Mouse (Mus musculus) lung, embryonic 14.5 days (tissue): Measurements from ENCODE around the gene Ttyh1. TPM values are rescaled to one million over a fixed set of nuclear protein-coding genes. Genes with fewer than 3 reads are reported as not detected.

Experiments
- ATAC-seq: fragments of 200-750 bp; cut with Nextera tagmentation; 2 replicates; pipeline ENCODE4 v1.8.0; 2017; ENCODE audit warnings: mild to moderate bottlenecking, moderate TSS enrichment, moderate library complexity; ENCODE audit not compliant: insufficient read depth
- DNase-seq: peaks from one replicate; pipeline ENCODE4 v3.0.0-alpha.2; 2015
- H3K27ac ChIP-seq: fragments of 300-500 bp; sonication (generic); 2 replicates; pipeline ENCODE4 v1.5.1; 2014; ENCODE audit warnings: low read depth, mild to moderate bottlenecking, moderate library complexity
- H3K27me3 ChIP-seq: fragments of 300-500 bp; sonication (generic); 2 replicates; pipeline ENCODE4 v1.6.1; 2014; ENCODE audit warnings: low read length, control low read depth; ENCODE audit not compliant: insufficient read depth
- H3K36me3 ChIP-seq: fragments of 300-500 bp; sonication (generic); 2 replicates; pipeline ENCODE4 v1.6.1; 2014; ENCODE audit warnings: control low read depth; ENCODE audit not compliant: insufficient read depth
- H3K4me1 ChIP-seq: fragments of 300-500 bp; sonication (generic); 2 replicates; pipeline ENCODE4 v1.6.1; 2014; ENCODE audit warnings: antibody characterized with exemption, control low read depth; ENCODE audit not compliant: insufficient read depth
- H3K4me2 ChIP-seq: fragments of 300-500 bp; sonication (generic); 2 replicates; pipeline ENCODE4 v1.6.1; 2014; ENCODE audit warnings: mild to moderate bottlenecking
- H3K4me3 ChIP-seq: fragments of 300-500 bp; sonication (generic); 2 replicates; pipeline ENCODE4 v1.5.1; 2014; ENCODE audit warnings: low read depth, low read length
- H3K9ac ChIP-seq: fragments of 300-500 bp; sonication (generic); 2 replicates; pipeline ENCODE4 v1.6.1; 2014
- H3K9me3 ChIP-seq: fragments of 300-500 bp; sonication (generic); 2 replicates; pipeline ENCODE4 v1.6.1; 2016; ENCODE audit warnings: low read depth, low read length, control low read depth
- CTCF ChIP-seq: IDR thresholded peaks from 2 replicates; pipeline ENCODE4 v1.5.1; 2016; ENCODE audit warnings: antibody characterized with exemption, low read depth
- WGBS: fragments of 180-500 bp; shearing (Covaris S2); extraction: QIAGEN DNeasy Blood & Tissue Kit; methylation state at CpG from one replicate; pipeline ENCODE4 v1.1.7; 2014; 5-methylcytosine and 5-hydroxymethylcytosine counted together
- polyA plus RNA-seq: library from polyadenylated mRNA; unstranded; fragments of >200 nt; fragmentation: Nextera tagmentation; extraction: Ambion mirVana; gene quantifications from 2 replicates; pipeline ENCODE4 v1.2.1, GENCODE M21; 2014

The Ttyh1 gene
- polyA plus RNA-seq, 1 experiment from 2014 or later = 2.6 TPM

DNA sequence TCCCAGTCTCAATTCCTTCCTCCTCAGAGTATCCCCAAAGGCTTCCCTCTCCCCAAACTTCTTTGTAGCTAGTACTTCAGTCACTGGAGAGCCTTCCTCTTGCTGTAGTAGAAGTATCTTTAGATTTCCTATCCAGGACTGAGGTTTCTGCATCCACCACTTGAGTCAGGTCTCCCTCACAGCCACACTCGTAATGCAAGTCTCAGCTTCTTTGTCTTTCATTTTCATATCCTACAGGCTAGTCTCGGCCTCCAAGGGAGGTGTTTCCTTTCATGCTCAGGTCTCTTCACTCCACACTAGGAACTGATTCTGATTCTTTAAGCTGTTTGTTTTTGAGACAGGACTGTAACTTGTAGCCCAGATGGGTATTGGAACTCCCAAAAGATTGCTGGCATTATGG is 19.0 kb downstream of the Ttyh1 start:
- Histone ChIP-seq H3K4me2 (peak overlapping the region; percentile 85), H3K4me3 (peak overlapping the region; percentile 80), H3K4me1 (0 out of 2 replicates have a peak, but pooled peaks cover 5% of the 10 kb centered on the region), H3K9ac (peak overlapping the region; percentile 77), H3K36me3 (peaks cover 50% of the 10 kb centered on the region), H3K27me3 (no peaks in the 10 kb centered on the region), H3K27ac (no peak overlapping the region), H3K9me3 (no peaks in the 10 kb centered on the region)
- 81% methylated on average over 2 of the region's 2 CpGs for WGBS
- ATAC-seq = no peak
- TF ChIP-seq CTCF = no peak
- DNase-seq = no peak

DNA sequence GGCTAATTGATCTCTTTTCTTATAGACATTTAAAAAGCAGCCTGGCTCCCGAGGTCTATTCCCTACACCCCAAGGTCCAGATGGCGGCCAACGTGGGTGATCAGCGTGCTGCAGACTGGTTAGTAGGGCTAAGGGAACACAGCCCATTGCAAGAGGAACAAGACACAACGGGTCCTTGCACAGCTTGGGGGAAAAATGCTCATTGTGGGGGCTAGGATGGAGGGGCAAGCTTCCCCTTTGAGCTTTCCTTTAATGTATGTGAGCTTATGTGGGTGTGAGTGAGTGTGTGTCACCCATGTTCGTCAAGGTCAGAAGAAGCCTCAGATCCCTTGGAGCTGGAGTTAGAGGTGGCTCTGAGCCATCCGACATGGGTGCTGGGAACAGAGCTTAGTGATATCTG is 19.5 kb downstream of the Ttyh1 start:
- Histone ChIP-seq H3K4me1 (0 out of 2 replicates have a peak, but pooled peaks cover 5% of the 10 kb centered on the region), H3K4me2 (no peak overlapping the region), H3K27ac (no peak overlapping the region), H3K4me3 (no peak overlapping the region), H3K27me3 (no peaks in the 10 kb centered on the region), H3K9ac (no peak overlapping the region), H3K9me3 (no peaks in the 10 kb centered on the region), H3K36me3 (peaks cover 55% of the 10 kb centered on the region)
- TF ChIP-seq CTCF = no peak
- DNase-seq = no peak
- 94% methylated on average over 7 of the region's 7 CpGs for WGBS
- ATAC-seq = no peak

DNA sequence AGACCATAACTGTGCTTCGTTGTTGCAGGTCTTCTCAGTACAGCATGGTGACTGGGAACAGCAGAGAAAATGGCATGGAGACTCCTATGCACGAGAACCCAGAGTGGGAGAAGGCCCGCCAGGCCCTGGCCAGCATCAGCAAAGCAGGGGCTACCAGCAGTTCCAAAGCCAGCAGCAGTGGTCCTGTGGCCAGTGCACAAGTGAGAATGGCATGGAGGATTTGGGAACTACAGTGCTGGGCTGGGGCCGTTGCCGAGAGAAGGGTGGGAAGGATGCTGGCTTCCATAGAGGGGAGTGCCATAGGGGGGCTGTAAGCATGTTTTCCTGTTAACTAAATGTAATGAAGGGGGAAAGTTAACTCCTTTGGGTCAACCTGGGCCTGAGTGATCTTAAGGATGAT is 20.2 kb downstream of the Ttyh1 start:
- no peak for DNase-seq
- H3K27ac ChIP-seq = no peak overlapping the region
- H3K27me3 ChIP-seq = no peaks in the 10 kb centered on the region
- peaks cover 62% of the 10 kb centered on the region for H3K36me3 ChIP-seq
- 0 out of 2 replicates have a peak, but pooled peaks cover 5% of the 10 kb centered on the region for H3K4me1 ChIP-seq
- H3K4me2 ChIP-seq = no peak overlapping the region
- TF ChIP-seq CTCF = no peak
- no peaks in the 10 kb centered on the region for H3K9me3 ChIP-seq
- H3K9ac ChIP-seq = no peak overlapping the region
- no peak for ATAC-seq
- WGBS = 90% methylated on average over 5 of the region's 5 CpGs
- H3K4me3 ChIP-seq = no peak overlapping the region

DNA sequence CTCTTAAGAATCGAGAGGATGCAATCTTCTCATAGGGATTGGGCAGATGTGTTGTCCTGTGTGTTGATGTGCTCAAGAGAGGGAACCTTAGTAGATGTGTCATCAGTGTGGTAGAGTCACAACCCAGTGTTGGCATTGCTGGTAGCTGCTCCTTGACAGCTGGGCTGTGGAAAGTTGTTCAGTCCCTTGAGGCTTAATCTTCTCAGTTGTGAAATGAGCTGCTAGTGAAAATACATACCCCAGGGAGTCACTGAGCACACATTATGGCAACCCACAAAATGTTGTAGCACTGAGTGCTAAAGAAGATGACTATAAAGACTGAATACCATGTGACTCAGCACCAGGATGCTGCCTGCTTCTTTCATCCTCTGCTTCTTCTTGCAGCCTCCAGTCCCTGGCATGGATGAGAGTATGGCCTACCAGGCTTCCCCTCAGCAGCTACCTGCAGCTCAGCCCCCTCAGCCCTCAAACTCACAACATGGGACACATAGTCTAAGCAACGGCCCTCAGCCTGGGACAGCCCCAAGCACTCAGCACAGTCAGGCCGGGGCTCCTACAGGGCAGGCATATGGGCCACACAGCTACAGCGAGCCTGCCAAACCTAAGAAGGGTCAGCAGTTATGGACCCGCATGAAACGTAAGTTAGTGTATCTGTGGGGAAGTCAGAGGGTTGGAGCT is 22.6 kb downstream of the Ttyh1 start:
- Histone ChIP-seq H3K4me2 (no peak overlapping the region), H3K9me3 (no peaks in the 10 kb centered on the region), H3K27me3 (no peaks in the 10 kb centered on the region), H3K4me3 (no peak overlapping the region), H3K36me3 (peaks cover 86% of the 10 kb centered on the region), H3K9ac (no peak overlapping the region), H3K27ac (no peak overlapping the region), H3K4me1 (0 out of 2 replicates have a peak, but pooled peaks cover 5% of the 10 kb centered on the region)
- WGBS = 93% methylated on average over 6 of the region's 6 CpGs
- ATAC-seq = no peak
- TF ChIP-seq CTCF = no peak
- DNase-seq = no peak

- no peak for TF ChIP-seq CTCF
- peaks cover 97% of the 10 kb centered on the region for H3K36me3 ChIP-seq
- H3K27me3 ChIP-seq = no peaks in the 10 kb centered on the region
- no peak overlapping the region for H3K4me3 ChIP-seq
- H3K9ac ChIP-seq = no peak overlapping the region
- ATAC-seq (no peak), DNase-seq (no peak)
- H3K9me3 ChIP-seq = no peaks in the 10 kb centered on the region
- H3K4me1 ChIP-seq = 0 out of 2 replicates have a peak, but pooled peaks cover 2% of the 10 kb centered on the region
- WGBS = 91% methylated on average over 10 of the region's 10 CpGs
- H3K4me2 ChIP-seq = no peak overlapping the region
- no peak overlapping the region for H3K27ac ChIP-seq
Observed at GRCm38 (mm10) chr7:4142796-4143445, 23.7 kb downstream of the Ttyh1 start.

- H3K27me3 ChIP-seq = no peaks in the 10 kb centered on the region
- H3K4me1 ChIP-seq = no peaks in the 10 kb centered on the region
- DNase-seq (no peak), ATAC-seq (no peak)
- WGBS = 94% methylated on average over 19 of the region's 19 CpGs
- no peak overlapping the region for H3K27ac ChIP-seq
- no peak for TF ChIP-seq CTCF
- no peak overlapping the region for H3K9ac ChIP-seq
- no peaks in the 10 kb centered on the region for H3K9me3 ChIP-seq
- H3K4me3 ChIP-seq = no peak overlapping the region
- H3K36me3 ChIP-seq = peaks cover 99% of the 10 kb centered on the region
- H3K4me2 ChIP-seq = no peak overlapping the region
Observed at GRCm38 (mm10) chr7:4143506-4143905, 24.3 kb downstream of the Ttyh1 start.

GRCm38 (mm10) chr7:4144046-4144445 is 24.8 kb downstream of the Ttyh1 start:
- Histone ChIP-seq H3K9me3 (no peaks in the 10 kb centered on the region), H3K4me2 (no peak overlapping the region), H3K9ac (no peak overlapping the region), H3K4me3 (no peak overlapping the region), H3K27me3 (no peaks in the 10 kb centered on the region), H3K4me1 (no peaks in the 10 kb centered on the region), H3K27ac (no peak overlapping the region), H3K36me3 (peaks cover 93% of the 10 kb centered on the region)
- WGBS = 92% methylated on average over 13 of the region's 13 CpGs
- TF ChIP-seq CTCF = no peak
- ATAC-seq = no peak
- DNase-seq = no peak
